Mouse (Mus musculus) liver, postnatal 0 days (tissue): Measurements from ENCODE around the gene Fam243.

Experiments used
- CTCF ChIP-seq: sonication (generic); IDR thresholded peaks from 2 replicates; pipeline ENCODE4 v1.5.1; 2016; ENCODE audit warnings: antibody characterized with exemption, low read depth
- EP300 ChIP-seq: IDR thresholded peaks from 2 replicates; pipeline ENCODE4 v1.6.1; 2016; ENCODE audit warnings: antibody characterized with exemption, low read depth, mild to moderate bottlenecking

- TF ChIP-seq EP300 (no peak), CTCF (no peak)
Observed at GRCm38 (mm10) chr16:92320361-92320760, 880 bp downstream of the Fam243 start.
